Mouse (Mus musculus): ENCODE data around the gene Wnk2. TPM values are rescaled to one million over a fixed set of nuclear protein-coding genes. Genes with fewer than 3 reads are reported as not detected.

Wnk2 gene
- polyA plus RNA-seq, 1 experiment: 2.3 TPM

- H3K36me3 ChIP-seq (ENCODE audit: control insufficient read depth, insufficient read depth, low read length): no peaks in the 10 kb centered on the region
- H3K27ac ChIP-seq (ENCODE audit: insufficient read depth, low read depth, low read length): no peak overlapping the region
- TF ChIP-seq CTCF (conservative IDR thresholded peaks at IDR 0.05; ENCODE audit: insufficient read depth, insufficient read length, low read depth, low read length): no peak
- TF ChIP-seq POLR2A (IDR thresholded peaks at IDR 0.05; ENCODE audit: low read depth, low read length): no peak
- DNase-seq: no peak
- no peaks in the 10 kb centered on the region for H3K4me1 ChIP-seq (ENCODE audit: control insufficient read depth, insufficient read depth, low read length)
- H3K27me3 ChIP-seq (replicated peaks; ENCODE audit: control insufficient read depth, insufficient read depth, low read length): no peaks in the 10 kb centered on the region
- no peak overlapping the region for H3K4me3 ChIP-seq (ENCODE audit: insufficient read depth, low read depth, low read length)
These were observed 154.9 kb downstream of the Wnk2 start for GRCm38 (mm10) chr13:48992914-48993313.

- H3K4me1 ChIP-seq (ENCODE audit: control insufficient read depth, insufficient read depth, low read length): no peaks in the 10 kb centered on the region
- H3K27me3 ChIP-seq (replicated peaks; ENCODE audit: control insufficient read depth, insufficient read depth, low read length): no peaks in the 10 kb centered on the region
- WGBS: 88% methylated on average over 2 of the region's 2 CpGs
- TF ChIP-seq POLR2A (IDR thresholded peaks at IDR 0.05; ENCODE audit: low read depth, low read length) (no peak), CTCF (conservative IDR thresholded peaks at IDR 0.05; ENCODE audit: insufficient read depth, insufficient read length, low read depth, low read length) (no peak)
- no peak overlapping the region for H3K4me3 ChIP-seq (ENCODE audit: insufficient read depth, low read depth, low read length)
- H3K36me3 ChIP-seq (ENCODE audit: control insufficient read depth, insufficient read depth, low read length): no peaks in the 10 kb centered on the region
- no peak for DNase-seq
- no peak overlapping the region for H3K27ac ChIP-seq (ENCODE audit: insufficient read depth, low read depth, low read length)
These were observed 157.7 kb downstream of the Wnk2 start for GRCm38 (mm10) chr13:48990138-48990537.

Other genes with a start within 250 kb of the Wnk2 start
- gene Fam120a, start 180.0 kb downstream of the Wnk2 start, polyA plus RNA-seq (2012; rRNA removed): 67.8 and 70.6 TPM in 2 replicates
- gene Ninj1, start 39.5 kb upstream of the Wnk2 start, polyA plus RNA-seq (2012; rRNA removed): 735 and 1,000 TPM in 2 replicates
- 108 and 124 TPM in 2 replicates for gene Card19, start 68.0 kb upstream of the Wnk2 start, polyA plus RNA-seq (2012; rRNA removed)
- 50.1 and 62.3 TPM in 2 replicates for gene Susd3, start 100.7 kb upstream of the Wnk2 start, polyA plus RNA-seq (2012; rRNA removed)
- gene Fgd3, start 172.3 kb upstream of the Wnk2 start, polyA plus RNA-seq (2012; rRNA removed): 6.2 and 6.3 TPM in 2 replicates
- 17.0 and 17.6 TPM in 2 replicates for gene Bicd2, start 193.6 kb upstream of the Wnk2 start, polyA plus RNA-seq (2012; rRNA removed)